Mouse (Mus musculus): Measurements from ENCODE around the gene Mymk.
A peak's percentile ranks its signal among the peaks of the same experiment; 100 is the strongest.

The Mymk gene

DNA sequence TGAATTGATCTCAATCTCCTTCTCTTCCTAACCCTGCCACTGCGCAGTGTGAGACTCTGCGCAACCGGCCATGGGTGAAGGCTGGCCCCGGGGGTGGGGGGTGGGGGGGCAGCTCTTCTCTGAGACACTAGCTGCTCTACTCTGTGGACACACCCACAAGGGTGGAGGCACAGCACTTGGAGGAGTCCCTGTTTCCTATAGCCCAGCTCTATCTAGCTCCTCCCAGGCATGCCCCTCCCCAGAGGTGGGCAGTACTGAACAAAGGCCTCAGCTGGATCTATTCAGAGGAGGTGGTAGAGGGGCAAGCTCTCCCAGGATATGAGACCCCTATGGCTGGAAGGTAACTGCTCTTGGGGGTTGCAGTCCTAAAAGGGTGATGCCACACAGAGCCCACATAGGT is 35.0 kb downstream of the Mymk start:
- no peak for DNase-seq (ENCODE audit: low read depth, low spot score)

- no peak for DNase-seq (ENCODE audit: low read depth, low spot score)
Observed at GRCm38 (mm10) chr2:27036003-27036402, 36.0 kb downstream of the Mymk start.

DNA sequence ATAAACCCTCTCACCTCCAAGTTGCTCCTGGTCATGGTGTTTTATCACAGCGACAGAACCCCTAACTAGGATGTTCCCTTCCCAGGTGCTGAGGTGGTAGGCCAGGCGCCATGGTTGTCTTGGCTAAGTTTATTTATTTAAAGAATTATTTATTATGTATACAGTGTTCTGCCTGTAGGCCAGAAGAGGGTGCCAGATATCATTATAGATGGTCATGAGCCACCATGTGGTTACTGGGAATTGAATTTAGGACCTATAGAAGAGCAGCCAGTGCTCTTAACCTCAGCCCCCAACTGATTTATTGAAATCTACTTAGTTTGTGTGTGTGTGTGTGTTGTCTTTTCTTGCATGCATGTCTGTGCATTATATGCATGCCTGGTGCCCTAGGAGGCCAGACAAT is 39.6 kb downstream of the Mymk start:
- no peak for DNase-seq (ENCODE audit: low read depth, low spot score)

GRCm38 (mm10) chr2:27028437-27029015 is 43.5 kb downstream of the Mymk start:
- no peak for DNase-seq (ENCODE audit: low read depth, low spot score)

- peak; percentile 83 for DNase-seq (ENCODE audit: low read depth, low spot score)
Observed at GRCm38 (mm10) chr2:27027618-27028436, 44.2 kb downstream of the Mymk start, which contains the start of gene Slc2a6. Gene Slc2a6, minus strand, starts transcription at chr2:27027998.

DNA sequence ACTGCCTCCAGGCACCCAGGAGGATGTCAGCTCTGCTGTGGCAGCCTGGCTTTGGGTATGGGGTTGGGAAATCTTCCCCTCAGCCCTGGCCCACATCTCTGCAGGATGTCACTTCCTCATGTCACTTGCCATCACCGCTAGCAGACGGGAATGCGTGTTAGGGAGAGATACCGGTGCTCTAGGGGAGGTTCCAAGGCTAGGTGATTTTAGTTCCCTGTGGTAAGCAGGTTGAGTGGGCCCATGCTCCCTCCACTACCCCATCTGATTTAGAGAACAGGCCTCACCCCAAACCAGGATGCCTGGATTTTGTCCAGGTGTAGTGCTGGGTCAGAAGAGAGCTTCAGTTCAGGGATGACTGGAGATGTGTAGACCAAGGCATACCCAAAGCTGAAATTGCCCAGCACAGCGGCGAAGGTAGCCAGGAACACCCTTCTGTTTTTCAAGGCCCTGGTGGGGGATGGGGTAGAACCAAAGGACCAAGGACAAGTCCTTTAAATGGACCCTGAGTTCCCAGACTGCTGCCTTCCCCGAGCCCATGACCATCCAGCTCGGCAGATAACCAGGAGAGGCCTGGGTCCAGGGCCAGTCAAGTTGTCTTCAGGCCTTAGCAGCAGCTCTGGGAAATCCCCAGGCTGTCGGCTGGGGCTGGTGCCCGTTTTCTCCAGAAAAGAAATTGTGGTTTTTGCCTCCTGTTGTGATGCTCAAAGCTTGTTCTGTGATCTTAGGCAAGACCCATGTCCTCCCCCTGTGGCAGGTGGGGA is 44.9 kb downstream of the Mymk start:
- no peak for DNase-seq (ENCODE audit: low read depth, low spot score)

- DNase-seq (ENCODE audit: low read depth, low spot score): no peak
Observed at GRCm38 (mm10) chr2:27026332-27026731, 45.6 kb downstream of the Mymk start.

DNA sequence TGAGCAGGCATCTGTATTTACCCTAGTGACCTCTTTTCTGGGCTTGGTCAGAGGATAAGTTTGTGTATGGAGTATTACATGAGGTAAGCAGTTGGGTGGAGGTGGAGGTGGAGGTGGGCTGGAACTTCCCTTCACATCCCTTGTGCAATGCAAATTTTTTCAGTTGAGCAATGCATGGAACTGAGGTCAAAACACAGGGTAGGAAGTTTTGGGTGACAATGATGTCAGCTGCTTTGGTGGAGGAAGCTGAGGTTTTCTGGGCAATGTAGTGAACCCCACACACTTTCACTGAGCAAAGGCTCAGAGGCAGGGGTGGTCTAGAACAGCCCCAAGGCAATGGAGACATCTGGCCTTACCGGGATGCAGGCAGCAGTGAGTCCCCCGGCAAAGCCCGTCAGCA is 46.4 kb downstream of the Mymk start:
- no peak for DNase-seq (ENCODE audit: low read depth, low spot score)

DNA sequence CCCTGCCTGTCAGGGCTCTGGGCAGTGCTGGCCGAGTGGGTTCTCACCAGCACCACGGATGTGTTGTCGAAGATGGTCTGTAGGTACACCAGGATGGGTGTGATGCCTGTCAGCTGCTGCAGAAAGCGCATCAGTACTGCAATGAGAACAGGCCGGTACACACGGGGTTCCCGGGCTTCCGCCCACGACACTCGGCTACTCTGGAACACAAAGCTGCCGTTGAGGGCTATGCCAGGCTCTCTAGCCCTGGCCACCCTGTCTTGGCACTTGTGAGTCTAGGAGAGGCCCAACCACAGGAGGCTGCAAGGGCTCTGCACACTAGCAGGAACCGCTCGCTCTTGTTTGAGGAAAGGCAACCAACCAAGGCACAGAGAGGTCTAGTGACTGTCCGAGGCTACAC is 47.8 kb downstream of the Mymk start:
- DNase-seq (ENCODE audit: low read depth, low spot score): no peak

GRCm38 (mm10) chr2:27022612-27023011 is 49.4 kb downstream of the Mymk start:
- no peak for DNase-seq (ENCODE audit: low read depth, low spot score)

DNA sequence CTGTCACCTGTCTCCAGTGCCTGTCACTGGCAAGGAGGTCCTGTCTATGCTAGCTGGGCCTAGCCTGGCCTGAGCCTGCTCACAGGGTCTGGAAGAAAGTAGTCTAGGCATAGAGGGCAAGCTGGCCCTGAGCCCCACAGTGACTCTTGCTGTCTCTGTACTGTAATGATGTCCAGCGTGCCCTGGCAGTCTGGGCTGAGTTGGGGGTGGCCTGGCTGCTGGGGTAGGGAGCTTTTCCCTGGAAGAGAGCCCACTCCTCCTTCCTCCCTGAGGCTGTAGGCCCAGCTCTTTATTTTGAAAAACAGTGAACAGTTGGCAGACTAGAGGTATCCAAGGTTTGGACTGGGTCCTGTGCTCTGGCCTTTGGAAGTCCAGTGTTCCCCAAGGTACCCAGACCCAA is 50.9 kb downstream of the Mymk start:
- no peak for DNase-seq (ENCODE audit: low read depth, low spot score)

- DNase-seq (ENCODE audit: low read depth, low spot score): no peak
Observed at GRCm38 (mm10) chr2:27019530-27019929, 52.4 kb downstream of the Mymk start.

- no peak for DNase-seq (ENCODE audit: low read depth, low spot score)
Observed at GRCm38 (mm10) chr2:27017802-27018201, 54.2 kb downstream of the Mymk start.
